Mouse (Mus musculus) neural tube, postnatal 0 days (tissue): ENCODE data around the gene Fam120b. TPM values are rescaled to one million over a fixed set of nuclear protein-coding genes. Genes with fewer than 3 reads are reported as not detected.

Experiments used
- polyA plus RNA-seq: library from polyadenylated mRNA; unstranded; fragments of >200 nt; fragmentation: Nextera tagmentation; extraction: Ambion mirVana; gene quantifications from 2 replicates; pipeline ENCODE4 v1.2.1, GENCODE M21; 2015

The Fam120b gene
- 29.0 and 29.2 TPM in 2 replicates for polyA plus RNA-seq

GRCm38 (mm10) chr17:15395997-15396675 lies at the start of gene Fam120b:
Gene Fam120b (plus strand): TSS chr17:15396202.

GRCm38 (mm10) chr17:15376494-15377181 lies 19.4 kb upstream of the Fam120b start, which contains the start of gene Dll1:
Gene Dll1 (minus strand): TSS chr17:15376872.

Other genes starting within 250 kb of the Fam120b start
- gene Dll1, start 19.3 kb upstream of the Fam120b start, polyA plus RNA-seq = 8.9 and 9.4 TPM in 2 replicates
- 273 and 290 TPM in 2 replicates for gene Psmb1, start 103.5 kb downstream of the Fam120b start, polyA plus RNA-seq
- gene Tbp, start 103.7 kb downstream of the Fam120b start, polyA plus RNA-seq = 40.4 and 46.1 TPM in 2 replicates
- 55.9 and 61.4 TPM in 2 replicates for gene Pdcd2, start 131.1 kb downstream of the Fam120b start, polyA plus RNA-seq
- 1.3 TPM in 2 replicates for gene Prdm9, start 168.2 kb downstream of the Fam120b start, polyA plus RNA-seq